Mouse (Mus musculus) frontal cortex, postnatal 36 days (tissue): ENCODE results near the gene Ppfibp2.

Source experiments
- DNase-seq, 2 experiments: peaks; one replicate each; pipeline ENCODE4 v3.0.0; 2022; ENCODE audit warnings: low spot score in 2 of 2

Gene Ppfibp2

GRCm38 (mm10) chr7:107664063-107665056, 69.4 kb downstream of the Ppfibp2 start:
- DNase-seq = no peak

GRCm38 (mm10) chr7:107665221-107665585, 70.2 kb downstream of the Ppfibp2 start:
- peak; percentile 28 to 58 for DNase-seq

GRCm38 (mm10) chr7:107665586-107666261, 70.7 kb downstream of the Ppfibp2 start:
- peak; percentile 18 to 30 for DNase-seq

GRCm38 (mm10) chr7:107666262-107666902, 71.4 kb downstream of the Ppfibp2 start:
- DNase-seq = no peak

GRCm38 (mm10) chr7:107668514-107668913, 73.5 kb downstream of the Ppfibp2 start:
- no peak for DNase-seq

- no peak for DNase-seq
These were observed 80.2 kb downstream of the Ppfibp2 start for GRCm38 (mm10) chr7:107675224-107675623.

- no peak for DNase-seq
These were observed 85.3 kb downstream of the Ppfibp2 start for GRCm38 (mm10) chr7:107680151-107680852.

- no peak for DNase-seq
These were observed 86.3 kb downstream of the Ppfibp2 start for GRCm38 (mm10) chr7:107681306-107681705.

- DNase-seq = no peak
These were observed 88.2 kb downstream of the Ppfibp2 start for GRCm38 (mm10) chr7:107683162-107683561.

- no peak for DNase-seq
These were observed 88.6 kb downstream of the Ppfibp2 start for GRCm38 (mm10) chr7:107683622-107684021.

- no peak for DNase-seq
These were observed 90.4 kb downstream of the Ppfibp2 start for GRCm38 (mm10) chr7:107685238-107685954.

GRCm38 (mm10) chr7:107685955-107686285, 90.9 kb downstream of the Ppfibp2 start:
- DNase-seq = no peak

- DNase-seq = no peak
These were observed 92.4 kb downstream of the Ppfibp2 start for GRCm38 (mm10) chr7:107687412-107687811.

- no peak for DNase-seq
These were observed 93.0 kb downstream of the Ppfibp2 start for GRCm38 (mm10) chr7:107688040-107688439.

- DNase-seq = no peak
These were observed 95.6 kb downstream of the Ppfibp2 start for GRCm38 (mm10) chr7:107690426-107691221.

GRCm38 (mm10) chr7:107691493-107691892, 96.5 kb downstream of the Ppfibp2 start:
- no peak for DNase-seq

- DNase-seq = no peak
These were observed 99.4 kb downstream of the Ppfibp2 start for GRCm38 (mm10) chr7:107694254-107694947.

GRCm38 (mm10) chr7:107697066-107697465, 102.1 kb downstream of the Ppfibp2 start:
- no peak for DNase-seq

- DNase-seq = no peak
These were observed 104.9 kb downstream of the Ppfibp2 start for GRCm38 (mm10) chr7:107699926-107700325.

- DNase-seq = no peak
These were observed 105.6 kb downstream of the Ppfibp2 start for GRCm38 (mm10) chr7:107700646-107701045.
